Mouse (Mus musculus) heart, adult 9 months (tissue): ENCODE measurements at regions not wholly inside any gene's neighbourhood (a gene's known extent, or its start where the extent isn't known, plus 50 kb on each side); places are given as distances from the start of the nearest gene placed in this dataset.

ENCODE experiments used
- DNase-seq, 2 experiments: peaks; one replicate each; pipeline ENCODE4 v3.0.0; 2022; ENCODE audit warnings: low spot score in 2 of 2

DNA sequence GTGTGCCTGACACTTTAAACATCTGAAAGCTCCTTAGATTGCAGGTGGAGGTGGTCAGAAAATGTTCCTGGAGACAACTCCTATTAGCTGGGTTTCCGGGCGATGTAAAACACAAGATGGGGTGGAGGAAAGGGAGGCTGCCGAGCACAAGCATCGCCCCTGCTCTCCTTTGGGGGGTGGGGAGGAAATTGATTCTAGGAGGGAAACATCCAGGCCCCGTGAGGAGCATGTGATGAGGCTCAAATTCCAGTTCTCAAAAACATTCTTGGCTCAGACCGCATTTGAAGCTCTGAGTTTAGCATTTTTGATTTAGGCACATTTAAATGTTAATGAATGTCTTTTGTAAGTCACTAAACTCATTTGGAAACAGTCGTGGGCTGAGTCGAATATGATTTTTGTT lies 105.5 kb downstream of the Rpl14 start:
- no peak for DNase-seq

DNA sequence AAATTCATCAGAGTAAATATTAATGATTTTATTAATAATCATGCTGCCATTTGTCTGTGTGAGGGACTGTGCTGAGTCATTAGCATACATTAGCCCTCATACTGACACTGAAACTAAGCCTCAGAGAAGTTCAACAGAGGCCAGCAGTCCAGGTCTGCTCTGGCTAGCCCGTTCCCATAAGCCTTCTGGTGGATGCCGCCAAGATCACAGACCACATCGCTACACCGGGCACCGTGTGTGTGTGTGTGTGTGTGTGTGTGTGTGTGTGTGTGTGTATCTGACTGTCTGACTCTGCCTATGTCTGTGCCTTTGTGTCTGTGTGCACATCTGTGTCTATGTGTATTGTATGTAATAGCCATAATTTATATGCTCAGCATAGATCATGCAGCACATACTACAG lies 106.0 kb downstream of the Rpl14 start:
- DNase-seq: no peak

DNA sequence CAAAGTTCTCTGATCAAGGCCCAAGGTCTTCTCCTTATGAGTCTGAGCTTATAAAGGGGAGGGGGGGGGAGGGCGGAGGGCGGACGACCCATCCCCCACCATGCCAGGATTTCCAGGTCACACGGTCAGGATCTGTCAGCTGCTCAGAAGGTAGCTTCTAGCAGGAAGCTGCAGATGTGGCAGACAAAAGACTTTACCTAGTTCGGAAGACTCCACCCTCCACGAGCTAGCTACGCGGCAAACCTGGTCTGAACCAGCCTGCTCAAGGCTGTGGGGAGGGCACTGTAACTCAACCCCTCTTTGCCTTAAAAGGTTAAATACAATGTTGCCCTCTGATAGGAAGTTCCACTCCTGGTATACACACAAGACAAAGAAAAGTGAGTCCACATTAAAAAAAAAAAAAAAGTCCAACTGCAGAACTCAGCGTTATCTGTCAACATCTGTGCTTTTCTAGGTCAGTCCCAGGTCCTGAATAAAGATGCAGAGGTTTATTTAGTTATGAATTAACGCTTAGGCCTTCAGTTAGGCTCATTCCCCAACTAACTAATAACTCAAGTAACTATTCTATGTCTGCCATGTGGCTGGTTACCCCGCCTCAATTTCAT lies 108.7 kb downstream of the Rpl14 start:
- DNase-seq: no peak

DNA sequence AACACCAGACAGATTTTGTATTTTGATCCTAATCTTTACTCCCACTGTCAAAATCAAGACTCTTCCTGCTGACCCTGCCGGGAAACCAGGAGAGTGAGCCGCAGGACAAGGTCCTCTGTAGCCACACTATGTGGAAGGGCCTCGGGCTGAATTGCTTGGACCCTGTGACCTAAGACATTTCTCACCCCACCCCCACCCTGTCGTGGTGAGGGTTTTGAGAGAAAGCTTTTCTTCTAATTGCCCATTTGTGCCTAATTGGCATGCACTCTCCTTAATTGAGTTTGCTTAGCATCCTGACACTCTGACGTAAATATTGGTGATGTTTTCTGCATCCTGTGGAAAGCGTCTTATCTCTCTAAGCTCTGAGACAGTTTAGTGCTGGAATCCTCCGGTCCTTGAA lies 110.2 kb downstream of the Rpl14 start:
- DNase-seq: no peak

DNA sequence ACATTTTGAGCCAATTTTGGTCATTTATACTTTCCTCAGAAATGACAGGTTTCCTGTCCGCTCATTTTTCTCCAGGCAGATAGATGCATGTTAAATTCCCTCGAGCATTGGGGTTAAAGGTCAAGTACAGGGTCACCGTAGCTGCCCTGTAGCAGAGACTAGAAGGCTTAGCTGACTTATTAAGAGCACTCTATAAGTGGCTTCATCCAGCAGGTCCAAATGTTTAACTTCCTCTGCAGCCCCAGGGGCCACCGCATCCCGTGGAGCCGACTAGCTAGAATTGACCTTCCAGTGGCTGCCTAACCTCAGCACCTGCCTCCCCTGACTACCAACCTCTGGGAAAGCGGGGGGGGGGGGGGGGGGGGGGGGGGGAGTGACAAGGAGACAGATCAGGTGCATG lies 114.7 kb downstream of the Rpl14 start:
- DNase-seq: no peak

DNA sequence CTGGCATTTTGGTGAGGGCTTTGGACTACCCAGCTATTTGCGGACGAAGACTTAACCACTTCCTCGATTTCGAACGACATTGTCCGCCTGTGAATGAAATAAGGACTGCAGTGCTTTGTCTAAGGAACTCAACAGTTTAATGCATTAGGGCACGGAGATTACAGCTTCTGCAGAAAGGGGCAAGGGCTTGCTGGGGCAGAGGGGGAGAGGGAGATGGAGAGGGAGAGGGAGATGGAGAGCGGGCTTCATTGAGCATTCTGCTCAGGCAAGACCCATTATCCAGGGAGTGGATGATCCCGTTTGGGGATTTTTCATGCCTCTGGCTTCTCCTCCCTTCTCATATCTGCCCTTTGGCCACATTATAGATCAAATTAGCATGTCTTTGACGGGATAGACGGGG lies 117.8 kb downstream of the Rpl14 start:
- DNase-seq: no peak

DNA sequence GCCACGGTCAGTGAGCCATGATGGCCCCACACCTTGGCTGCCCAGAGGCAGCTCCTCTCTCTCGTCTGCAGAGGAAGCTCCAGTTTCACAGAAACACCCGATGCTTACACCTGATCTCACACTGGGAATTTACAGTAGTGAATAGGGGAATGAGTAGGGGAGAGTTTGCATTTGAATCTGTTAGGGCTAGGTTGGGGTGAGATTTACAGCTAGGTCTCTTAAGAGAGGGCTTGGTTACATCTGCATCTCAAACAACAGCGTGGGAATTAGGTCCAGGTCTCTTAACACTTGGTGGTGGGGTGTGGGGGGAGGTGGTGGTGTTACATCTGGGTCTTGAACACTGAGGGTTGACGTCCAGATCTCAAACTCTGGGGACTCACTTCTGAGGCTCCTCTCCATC lies 119.3 kb downstream of the Rpl14 start:
- DNase-seq: no peak

DNA sequence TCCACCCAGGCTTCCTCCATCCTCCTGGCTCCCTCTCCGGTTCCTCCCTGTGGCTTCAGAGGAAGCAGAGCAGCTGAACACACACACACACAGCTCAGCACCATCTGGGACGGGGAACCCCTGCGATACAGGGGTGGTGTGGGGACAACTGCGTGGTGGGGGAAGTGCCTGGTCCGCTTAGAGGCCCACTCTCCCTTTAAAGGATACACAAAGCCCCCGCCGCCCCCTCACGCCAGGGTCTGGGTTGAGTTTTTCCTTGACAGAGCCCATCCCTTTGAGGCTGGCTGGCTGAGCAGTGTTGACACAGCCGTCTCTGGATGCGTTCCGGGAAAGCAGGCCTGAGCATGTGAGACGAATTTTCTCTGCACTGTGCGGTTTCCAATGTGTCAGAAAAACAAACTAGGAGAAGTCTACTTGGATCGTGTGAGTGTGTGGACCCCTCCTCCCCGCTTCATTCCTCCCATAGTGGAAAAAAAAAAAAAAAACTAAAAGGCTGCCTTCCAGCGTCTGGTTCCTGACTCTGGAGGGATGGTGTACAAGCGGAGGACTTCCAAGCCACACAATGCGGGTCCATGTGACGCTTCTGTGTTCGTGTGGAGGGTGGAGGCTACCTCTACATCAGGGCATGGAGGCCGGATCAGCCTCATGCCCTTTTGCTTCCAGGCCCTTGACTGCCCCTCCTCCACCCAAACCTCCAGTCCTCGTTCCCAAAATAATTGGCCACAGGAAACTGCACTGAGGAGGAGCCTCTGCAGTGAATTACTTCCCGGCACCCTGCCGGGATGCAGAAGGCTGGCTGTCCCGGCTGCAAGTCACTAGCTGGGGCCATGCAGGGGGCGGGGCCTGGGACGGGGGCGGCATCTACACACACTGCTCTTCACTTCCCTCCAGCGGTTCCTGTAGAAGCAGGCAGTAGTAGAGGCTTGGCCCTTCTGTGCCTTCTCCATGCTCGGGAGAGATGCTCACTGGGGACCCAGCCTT lies 120.0 kb downstream of the Rpl14 start:
- DNase-seq: peak; percentile 92 to 96

DNA sequence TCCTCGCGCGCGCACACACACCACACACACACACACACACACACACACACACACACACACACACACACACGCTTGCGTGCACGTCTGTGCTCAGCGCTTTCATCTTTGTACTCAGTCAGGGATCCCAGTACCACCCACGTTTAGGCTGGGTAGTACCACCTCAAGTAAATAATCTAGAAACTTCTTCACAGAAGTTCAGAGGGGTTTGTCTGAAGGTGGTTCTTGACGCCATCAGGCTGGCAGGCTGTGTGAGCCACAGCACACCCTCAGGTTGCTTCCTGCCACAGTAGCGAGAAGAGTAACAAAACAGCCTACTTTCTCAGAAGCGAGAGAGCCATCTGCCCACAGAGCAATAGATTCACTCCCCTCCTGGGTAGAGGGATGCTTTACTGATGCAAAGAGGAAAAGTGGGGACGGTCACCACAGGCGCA lies 120.7 kb downstream of the Rpl14 start:
- DNase-seq: no peak

DNA sequence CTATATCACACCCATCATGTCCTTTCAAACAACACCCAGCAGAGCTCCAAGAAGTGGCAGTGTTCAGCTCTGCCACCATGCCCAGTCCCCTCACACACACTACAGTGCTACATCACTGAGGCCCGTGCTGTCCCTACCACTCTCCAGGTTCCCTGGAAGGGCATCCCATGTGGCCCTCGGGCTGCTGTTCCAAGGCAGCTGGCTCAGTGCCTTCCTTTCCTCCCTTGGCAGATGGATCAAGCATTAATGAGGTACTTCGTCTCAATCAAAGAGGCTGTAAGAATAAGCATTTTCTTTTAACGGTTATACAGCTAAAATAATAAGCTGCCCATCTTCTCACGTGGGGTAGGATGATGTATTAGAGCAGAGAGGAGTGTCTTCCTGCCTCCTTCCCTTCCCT lies 123.2 kb downstream of the Rpl14 start:
- no peak for DNase-seq

DNA sequence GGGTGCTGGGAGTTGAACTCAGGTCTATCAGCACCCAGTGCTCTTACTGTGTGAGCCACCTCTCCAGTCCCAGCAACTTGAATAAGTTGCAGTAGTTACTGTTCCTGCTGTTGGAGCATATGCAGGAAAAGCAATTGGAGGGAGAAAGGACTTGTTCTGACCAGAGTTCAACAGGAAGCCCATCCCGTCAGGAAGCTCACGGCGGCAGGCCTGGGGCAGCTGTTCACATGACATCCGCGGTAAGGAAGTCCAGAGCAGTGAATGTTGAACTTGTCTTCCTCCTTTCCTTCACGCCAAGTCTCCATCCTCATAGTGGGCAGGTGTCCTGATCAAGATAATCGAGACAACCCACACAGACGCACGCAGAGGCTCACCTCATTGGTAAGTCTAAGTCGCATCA lies 124.7 kb downstream of the Rpl14 start:
- DNase-seq: peak; percentile 57 to 65

DNA sequence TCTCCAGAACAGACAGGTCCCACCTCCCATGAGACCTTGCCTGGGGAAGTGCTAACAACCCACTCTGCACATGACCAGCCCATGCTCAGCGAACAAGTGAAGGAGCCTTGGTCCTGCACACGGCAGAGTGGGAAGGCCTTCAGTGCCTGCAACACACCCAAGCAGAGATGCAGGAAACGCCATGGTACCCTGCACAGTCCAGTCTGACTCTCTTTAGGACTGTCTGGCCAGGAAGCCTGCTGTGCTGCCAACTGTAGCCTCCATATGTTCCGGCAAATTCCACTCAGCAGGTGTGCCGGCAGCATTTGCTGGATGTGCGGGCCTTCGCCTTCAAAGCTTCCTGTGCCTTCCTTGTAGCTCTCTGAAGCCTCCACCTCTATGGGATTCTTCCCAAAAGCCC lies 126.5 kb downstream of the Rpl14 start:
- no peak for DNase-seq

DNA sequence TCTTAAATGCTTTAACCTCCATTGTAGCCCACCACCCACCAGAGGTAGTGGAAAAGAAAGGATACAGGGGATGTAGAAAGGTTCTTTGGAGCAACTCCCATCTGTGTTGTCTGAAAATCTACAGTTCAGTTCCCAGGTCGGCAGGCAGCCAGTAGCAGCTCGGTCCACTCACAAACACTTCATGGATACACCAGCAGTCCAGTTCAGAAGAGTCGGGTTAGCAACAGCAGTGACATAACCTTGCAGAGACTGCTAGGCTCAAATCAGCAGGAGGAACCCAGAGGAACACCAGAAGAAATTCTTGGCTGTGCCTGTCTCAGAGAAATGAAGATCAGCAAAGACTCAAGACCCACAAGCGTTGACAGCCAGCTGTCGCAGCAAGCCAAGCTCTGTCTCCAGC lies 128.5 kb downstream of the Rpl14 start:
- DNase-seq: no peak

DNA sequence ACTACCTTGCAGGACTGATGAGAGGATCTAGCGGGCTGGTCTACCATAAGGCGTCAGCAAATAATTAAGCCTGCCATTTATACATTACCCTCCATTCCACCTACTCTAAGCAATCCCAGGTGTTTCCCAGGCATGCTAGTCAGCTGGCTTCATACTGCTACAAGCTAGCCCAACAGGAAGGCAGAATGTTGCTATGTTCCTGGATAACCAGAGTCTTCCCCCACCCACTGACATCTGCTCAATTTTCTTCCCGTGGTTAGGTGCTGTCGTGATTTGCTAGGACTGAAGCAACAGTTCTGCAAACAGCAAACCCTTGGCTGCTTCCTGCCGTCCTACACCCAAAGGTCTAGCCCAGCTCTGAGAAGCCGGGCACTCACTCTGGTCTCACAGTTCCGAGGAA lies 131.6 kb downstream of the Rpl14 start:
- no peak for DNase-seq

DNA sequence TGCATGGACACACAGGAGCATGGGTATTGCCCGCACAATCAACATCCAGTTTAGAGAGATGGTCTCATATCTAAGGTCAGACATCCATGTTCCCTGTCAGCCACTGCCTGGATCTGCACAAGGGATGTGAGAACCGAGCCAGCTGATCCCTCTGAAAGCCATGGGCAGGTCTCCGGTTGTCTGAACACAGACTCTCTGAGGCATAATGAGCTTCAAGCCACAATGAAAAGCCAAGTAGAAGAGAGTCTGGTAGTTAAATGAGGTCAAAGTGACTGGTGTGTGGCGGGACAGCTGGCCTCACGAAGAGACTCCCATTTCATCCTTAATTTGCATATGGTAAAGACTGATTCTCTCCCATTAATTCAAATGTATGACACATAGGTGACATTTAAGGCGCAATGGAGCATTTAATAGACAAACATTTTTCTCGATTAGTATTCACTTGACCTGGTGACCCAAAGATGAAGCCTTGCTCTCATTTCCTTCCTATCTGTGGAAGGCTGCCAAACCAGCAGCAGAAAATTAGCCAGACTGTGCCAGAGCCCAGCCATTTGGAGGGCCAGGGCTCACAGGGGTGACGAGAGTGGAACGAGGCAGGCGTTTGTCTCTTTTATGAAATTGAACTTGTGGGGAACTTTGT lies 132.2 kb downstream of the Rpl14 start:
- peak; percentile 28 to 29 for DNase-seq

DNA sequence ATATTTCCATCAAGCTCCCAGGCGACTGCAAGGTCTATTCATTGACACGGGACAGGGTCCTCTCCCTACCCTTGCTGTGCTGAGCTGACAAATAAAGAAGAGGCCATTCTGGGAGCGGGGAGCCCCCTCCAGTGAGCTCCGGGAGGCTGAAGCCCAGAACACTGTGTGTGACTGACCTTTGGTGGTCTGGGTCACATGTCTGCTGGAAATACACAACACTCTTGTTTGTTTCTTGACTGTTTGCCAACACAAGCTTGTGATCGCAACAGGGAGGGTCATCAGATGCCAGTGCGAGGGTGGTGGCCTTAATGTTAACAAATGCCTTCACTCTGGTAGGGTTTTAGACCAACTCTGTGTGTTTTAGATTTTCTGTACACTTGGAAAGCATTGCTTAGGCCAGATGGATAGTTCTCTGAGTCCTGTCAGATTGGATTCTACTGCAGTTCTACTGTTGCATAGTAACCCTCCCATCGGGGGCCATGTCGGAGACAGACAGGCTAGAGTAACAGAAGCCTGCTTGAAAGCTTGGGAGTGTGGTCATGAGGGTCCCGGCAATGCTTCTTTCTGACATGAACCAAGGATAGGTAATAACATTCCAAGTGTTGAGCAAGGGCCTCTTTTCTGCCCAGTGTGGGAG lies 135.4 kb downstream of the Rpl14 start:
- DNase-seq: no peak

DNA sequence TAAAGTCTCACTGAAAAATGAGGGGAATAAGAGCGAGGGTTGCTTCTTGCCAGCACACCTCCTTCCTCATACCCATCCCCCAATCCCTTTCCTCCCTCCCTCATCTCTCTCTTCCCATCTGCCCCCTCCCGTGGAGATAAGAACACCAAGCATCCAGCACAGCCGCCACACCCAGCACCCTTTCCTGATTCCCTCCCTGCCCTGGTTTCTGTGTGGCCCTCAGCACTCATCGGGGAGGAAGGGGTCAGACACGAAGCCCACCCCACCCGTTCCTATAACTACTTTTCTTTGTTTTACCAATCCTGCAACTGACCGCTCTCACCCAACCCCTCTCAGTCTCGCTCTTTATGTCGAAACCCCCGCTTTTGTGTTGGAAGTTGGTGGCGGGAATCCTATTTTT lies 137.3 kb downstream of the Rpl14 start:
- DNase-seq: no peak

DNA sequence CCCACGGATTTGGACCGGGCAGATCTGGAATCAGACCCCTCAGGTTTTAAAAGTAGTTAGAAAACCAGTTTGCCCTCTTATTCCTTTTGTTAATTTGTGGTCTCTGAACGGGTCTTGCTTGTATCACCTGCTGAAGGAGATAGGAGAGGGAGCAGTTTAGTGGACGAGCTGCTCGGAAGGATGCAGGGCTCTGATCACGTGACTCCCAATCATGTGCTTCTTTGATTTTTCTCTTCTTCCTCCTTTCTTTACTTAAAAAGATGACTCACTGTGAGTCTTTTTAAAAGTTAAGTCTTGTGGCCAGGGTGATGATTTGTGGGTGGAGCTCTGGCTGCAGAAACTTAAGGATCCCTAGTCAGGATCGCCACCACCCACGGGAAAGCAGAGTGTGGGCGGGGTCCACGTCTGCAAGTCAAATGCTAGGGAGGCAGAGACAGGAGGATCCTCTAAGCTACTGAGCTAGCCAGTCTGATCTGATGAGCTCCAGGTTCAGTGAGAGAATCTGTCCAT lies 138.0 kb downstream of the Rpl14 start:
- no peak for DNase-seq

DNA sequence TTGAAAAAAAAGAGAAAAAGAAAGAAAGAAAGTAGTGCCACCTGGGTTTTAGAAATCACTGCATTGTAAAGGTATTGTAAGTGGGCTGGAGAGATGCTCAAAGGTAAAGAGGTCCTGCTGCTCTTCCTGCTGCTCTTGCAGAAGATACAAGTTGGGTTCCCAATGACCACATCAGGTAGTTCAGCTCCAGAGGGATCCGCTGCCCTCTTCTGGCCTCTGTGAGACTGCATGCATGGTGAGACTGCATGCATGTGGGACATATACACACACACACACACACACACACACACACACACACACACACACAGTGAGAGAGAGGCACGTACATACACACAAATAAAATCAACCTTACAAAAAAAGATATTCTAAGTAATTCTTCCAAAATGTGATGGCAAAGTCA lies 141.7 kb downstream of the Rpl14 start:
- no peak for DNase-seq

DNA sequence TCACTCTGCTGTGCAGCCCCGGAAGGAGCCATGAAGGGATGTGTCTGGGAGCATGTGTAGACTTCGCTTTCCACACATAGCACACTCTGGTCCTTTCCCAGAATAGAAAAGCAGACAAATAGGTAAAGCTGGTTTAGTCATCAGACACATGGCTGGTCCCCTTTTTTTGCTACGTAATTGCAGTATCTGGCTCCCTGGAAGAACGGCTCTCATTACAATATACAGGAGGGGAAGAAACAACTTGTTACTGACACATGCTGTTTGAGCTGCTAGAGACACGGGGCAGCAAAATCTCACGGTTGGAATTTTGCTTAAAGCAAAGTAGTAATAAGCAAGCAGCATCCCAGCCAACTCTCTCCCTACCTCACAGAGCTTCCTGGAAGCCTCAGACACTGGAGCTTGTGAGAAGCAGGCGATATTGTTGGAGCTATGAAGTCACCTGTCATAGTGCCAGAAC lies 144.4 kb downstream of the Rpl14 start:
- no peak for DNase-seq

DNA sequence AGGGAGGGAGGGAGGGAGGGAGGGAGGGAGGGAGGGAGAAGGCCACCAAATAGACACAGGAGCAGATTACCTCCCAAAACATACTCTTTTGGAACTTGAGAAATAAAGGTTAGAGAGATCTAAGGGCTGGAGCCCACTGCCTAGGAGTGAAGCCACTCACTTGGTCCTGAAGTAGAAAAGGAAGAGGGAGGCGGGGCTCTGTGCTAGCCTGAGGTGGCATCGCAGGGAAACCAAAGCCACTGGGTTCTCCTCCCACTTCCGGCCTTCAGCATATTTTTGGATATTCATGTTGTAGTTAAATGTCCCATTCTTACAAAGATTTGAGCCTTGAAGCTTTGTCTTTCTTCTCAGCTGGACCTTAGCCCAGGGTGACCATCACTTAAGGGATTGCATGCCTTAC lies 147.6 kb downstream of the Rpl14 start:
- DNase-seq: no peak
